Mouse (Mus musculus) frontal cortex, postnatal 36 days (tissue): Measurements from ENCODE around the gene Ptrh2.

Experiments
- DNase-seq, 2 experiments: peaks; one replicate each; pipeline ENCODE4 v3.0.0; 2022; ENCODE audit warnings: low spot score in 2 of 2

Ptrh2 gene

DNA sequence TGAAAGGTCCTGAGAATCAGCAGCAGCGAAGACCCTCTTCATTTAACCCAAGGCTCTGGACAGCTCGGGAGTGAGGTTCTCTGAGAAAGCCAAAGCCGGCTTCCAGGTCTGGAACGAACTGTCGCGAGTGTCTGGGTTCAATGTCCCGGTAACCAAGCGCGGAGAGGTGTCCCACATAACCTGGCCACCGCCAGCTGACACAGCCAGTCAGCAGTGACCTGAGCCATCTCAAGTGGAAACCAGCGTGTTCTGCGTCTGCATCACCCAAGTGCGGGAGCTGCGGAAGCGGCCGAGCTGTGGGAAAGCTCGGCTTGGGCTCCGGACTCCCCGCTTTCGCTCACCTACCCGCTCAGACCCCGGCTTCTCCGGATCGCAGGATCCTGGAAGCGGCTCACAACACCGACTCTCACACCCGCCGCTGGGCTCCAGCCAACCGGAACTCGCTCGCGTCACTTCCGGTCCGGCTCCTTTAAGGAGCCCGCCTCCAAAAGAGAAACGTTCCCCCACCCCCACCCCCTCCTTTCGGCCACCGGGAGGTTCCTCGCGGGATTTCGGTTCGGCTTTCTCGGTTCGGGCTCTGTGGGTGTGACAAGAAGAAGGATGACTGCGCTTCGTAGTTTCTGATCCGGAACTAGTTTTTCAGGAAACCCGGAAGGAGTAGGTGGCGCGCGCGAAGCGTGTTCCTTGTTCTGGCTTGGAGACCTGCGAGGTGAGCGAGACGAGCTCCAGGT, at the start of gene Ptrh2, which contains the start of gene Vmp1:
Ptrh2 (plus strand) TSS at position 591 of the 731 bp plus-strand sequence.
Vmp1 (minus strand) TSS at position 442 of the 731 bp plus-strand sequence.
- peak; percentile 87 to 94 for DNase-seq

DNA sequence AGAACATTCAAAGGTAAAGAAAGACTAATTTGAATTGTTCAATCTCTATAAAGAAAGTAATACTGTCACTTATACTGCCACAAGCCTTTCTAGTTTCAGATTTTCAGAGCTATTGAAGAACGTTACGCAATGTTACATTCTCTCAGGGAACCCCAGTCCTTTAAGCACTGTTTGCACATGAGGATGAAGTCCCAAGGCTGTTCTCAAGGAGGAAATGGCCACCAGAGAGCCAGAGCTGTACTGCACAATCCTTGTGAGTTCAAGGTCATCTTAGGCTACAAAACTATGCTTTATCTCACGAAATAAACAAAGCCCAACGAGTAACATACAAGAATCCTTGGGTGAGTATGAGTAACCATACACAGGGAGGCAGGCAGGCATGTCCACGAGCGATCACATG, 49.4 kb upstream of the Ptrh2 start:
- no peak for DNase-seq

DNA sequence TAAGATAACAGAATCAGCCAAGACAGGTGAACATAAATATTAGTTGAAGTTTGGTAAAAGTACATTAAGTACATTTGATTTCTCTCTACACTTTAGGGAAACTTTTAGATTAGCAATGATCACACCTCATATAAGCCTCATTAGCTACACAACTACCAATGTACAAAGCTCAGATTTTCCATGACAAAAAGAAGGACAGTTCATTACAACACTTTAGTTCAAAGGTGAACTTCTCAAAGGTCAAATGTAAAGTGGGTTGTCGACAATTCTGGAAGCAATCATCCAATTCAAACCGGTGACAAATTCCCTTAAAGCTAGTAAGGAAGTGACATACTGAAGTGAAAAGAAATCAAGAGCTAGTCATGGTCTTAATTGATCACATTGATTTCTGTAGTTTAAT, 46.1 kb upstream of the Ptrh2 start:
- DNase-seq: no peak

DNA sequence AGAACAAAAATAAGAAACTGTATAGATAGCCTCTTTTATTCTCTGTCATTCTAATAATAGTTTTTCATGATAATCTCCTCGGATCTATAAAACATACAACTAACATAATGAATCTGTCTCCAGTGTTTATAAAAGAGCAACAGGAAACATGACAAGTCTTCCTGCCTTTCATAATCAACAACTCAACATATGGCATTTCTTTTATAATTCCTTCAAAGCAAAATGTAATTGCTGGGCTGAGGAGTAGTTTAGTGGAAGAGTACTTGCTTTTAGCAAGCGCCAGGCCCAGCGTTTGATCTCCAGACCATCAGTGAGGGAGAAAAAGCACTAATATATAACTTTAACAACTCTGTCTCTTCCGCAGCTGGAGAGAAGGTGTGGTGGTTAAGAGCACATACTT, 42.1 kb upstream of the Ptrh2 start:
- DNase-seq: no peak

GRCm38 (mm10) chr11:86644553-86644952, 39.2 kb upstream of the Ptrh2 start:
- no peak for DNase-seq

- DNase-seq: peak in 1 of 2 experiments; percentile 29
These were observed 37.5 kb upstream of the Ptrh2 start for GRCm38 (mm10) chr11:86646136-86646834.

DNA sequence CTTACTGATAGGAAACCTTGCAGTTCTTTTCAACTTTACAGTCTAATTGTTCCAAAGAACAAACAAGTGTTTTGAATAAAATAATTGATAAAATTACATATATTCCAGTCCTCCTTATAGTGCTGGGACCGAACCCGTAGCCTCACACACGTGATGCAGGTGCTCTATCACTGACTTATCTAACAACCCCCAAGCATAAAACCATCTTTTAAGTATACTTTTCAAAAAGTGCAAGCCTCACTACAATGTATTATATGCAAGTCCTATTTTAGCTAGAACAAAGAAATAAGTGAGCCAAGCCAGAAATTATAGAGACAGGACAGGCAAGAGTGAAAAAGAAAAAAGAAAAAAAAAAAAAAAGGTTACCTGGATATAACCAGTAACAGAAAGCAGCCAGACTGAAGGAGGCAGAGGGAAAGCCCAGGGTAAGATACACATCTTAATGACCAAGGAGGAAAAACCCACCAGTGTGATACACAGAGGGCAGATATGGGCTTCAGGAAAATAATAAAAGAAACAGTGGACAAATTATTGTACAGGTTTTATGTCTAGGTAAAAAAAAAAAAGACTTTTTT, 36.8 kb upstream of the Ptrh2 start:
- no peak for DNase-seq

GRCm38 (mm10) chr11:86647706-86648447, 35.9 kb upstream of the Ptrh2 start:
- DNase-seq: no peak

DNA sequence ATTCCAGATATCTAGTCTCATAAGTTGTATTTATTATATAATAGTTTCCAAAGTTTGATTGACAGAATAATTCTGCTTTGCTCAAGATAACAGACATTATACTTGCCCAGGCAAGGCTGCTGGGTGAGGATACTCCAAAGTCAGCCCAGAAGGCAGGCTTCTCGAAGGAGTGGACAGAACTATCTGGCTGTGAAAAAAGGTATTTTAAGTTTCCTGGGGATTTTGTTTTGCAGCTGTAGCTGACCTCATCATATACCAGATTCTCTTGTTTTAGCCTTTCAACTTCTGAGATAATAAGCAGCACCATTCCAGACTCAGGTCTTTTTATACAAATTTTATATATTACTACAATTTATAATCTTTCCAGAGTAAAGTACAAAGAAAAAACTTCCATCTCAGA, 34.2 kb upstream of the Ptrh2 start:
- no peak for DNase-seq

DNA sequence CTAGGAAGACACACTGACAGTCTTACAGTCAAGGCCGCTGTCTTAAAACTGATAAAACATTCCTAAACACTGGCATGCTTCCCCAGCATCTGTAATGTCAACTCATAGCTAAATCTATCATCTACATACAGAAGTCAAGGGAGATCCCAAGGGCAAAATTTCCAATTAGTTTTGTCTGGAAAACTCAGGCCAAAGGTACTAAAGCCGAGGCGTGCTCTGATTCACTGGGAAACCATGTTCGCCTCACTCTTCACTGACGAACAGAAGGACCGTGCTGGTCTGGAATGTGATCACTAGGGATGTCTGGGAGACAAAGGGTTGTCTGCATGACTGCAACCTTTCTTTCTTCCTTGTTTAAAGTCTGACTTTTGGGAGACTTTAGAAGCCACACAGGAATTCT, 33.1 kb upstream of the Ptrh2 start:
- no peak for DNase-seq

DNA sequence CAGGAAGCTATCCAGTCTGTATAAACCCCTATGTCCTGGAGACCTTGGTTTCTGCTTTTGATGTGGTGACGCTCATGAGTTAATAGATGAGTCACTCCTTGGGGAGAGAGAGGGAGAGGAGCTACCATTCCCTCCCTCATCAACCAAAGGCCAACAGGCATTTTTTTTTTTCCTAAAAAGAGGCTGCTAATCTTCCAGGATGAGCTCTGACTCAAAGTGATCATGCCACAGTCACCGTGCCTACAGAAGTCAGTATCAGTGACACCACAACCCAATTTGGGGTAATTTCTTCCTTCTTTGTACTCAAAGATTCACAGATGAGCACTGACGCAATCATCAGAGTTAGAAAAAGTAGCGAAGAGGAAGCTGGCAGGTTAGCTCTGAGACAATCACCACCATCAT, 31.2 kb upstream of the Ptrh2 start:
- DNase-seq: no peak

DNA sequence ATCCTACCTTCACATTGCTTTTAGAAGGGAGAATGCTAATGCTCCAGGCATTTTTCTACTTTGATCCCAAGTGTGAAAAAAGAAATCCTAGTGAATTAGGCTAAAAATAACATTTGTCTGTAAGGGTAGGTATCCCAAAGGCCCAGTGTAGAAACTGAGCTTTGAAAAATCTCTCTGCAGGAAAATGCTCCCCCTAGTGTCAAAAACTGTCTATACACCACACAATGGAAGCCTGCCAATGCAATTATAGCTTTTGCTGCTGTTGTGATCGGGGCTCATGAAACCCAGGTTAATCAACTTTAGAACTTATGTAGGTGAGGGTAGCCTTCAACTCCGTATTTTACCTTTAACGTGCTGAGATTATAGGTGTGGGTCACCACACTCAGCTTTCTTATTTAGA, 30.3 kb upstream of the Ptrh2 start:
- DNase-seq: peak; percentile 34 to 71

DNA sequence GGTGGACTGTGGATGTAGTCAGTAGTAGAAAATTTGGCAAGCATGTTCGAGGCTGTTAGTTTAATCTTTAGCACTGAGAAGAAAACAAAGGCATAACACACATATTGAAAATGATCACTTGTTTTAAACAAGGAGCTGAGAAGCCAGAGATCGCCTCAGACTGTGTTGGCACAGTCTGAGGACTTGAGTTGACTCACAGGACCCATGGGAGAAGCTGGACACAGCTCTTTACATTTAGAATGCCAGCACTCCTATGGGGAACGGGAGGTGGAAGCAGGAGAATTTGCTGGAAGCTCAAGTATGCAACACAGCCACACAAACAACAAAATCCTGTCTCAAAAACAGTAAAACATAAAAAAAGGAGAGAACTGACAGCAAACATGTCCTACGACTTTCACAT, 29.7 kb upstream of the Ptrh2 start:
- DNase-seq: no peak

DNA sequence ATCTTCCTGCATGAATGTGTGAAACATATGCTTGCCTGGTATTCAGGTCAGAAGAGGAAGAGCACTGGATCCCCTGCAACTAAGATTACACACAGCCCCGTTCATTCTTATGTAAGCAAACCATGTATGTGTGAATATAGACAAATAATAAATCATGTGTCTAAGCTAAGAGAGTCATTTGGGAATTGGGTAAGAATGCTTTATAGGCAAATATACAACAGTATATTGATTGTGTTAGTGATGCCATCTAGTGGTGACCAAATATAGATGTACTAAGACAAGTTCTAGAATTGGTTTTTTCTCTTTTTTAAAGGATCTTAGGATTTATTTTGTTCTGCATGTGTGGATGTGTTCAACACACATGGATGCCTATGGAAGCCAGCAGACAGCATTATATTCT, 28.1 kb upstream of the Ptrh2 start:
- no peak for DNase-seq

DNA sequence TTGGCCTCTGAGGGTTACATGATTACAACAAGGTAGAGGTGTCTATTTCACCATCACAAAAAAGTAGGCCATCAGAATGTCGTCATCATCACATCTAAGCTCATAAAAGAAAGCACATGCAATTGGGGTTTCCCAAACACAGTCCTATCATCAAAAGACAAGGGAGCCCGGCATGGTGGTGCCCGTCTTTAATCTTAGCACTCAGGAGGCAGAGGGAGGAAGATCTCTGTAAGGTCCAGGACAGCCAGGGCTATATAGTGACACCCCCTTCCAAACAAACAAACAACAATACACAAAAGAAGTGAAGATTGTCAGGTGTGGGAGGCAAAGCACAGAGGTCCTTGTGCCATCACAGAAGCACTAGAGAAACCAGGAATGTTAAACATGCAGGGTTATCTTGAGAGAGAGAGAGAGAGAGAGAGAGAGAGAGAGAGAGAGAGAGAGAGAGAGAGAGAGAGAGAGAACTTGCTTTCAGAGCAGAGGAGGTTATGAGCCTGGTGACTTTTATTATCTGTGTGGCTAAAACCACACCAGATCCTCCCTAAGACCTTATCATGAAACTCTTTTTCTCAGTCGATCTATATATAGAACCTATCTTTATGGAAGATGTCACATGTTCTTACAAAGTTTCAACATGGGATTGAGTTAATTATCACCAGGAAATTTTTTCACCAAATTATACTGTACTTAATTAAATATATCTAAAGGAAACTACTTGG, 26.8 kb upstream of the Ptrh2 start:
- DNase-seq: no peak

DNA sequence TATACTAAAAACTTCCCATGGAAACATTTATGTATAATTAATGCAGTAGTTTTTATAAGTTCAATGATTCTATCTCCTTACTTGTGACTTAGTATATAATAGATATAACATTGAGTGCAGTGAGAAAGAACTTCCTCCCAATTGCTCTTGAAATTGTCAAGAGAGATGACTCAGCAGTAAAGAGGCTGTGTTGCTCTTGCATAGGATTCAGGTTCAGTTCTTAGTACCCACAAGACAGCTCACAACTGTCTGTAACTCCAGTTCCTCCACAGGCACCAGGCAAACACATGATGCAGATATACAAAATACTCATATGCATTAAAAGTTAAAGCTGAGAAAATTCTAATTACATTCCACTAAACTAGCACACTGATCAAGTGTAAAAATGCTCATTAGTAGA, 25.9 kb upstream of the Ptrh2 start:
- DNase-seq: no peak

DNA sequence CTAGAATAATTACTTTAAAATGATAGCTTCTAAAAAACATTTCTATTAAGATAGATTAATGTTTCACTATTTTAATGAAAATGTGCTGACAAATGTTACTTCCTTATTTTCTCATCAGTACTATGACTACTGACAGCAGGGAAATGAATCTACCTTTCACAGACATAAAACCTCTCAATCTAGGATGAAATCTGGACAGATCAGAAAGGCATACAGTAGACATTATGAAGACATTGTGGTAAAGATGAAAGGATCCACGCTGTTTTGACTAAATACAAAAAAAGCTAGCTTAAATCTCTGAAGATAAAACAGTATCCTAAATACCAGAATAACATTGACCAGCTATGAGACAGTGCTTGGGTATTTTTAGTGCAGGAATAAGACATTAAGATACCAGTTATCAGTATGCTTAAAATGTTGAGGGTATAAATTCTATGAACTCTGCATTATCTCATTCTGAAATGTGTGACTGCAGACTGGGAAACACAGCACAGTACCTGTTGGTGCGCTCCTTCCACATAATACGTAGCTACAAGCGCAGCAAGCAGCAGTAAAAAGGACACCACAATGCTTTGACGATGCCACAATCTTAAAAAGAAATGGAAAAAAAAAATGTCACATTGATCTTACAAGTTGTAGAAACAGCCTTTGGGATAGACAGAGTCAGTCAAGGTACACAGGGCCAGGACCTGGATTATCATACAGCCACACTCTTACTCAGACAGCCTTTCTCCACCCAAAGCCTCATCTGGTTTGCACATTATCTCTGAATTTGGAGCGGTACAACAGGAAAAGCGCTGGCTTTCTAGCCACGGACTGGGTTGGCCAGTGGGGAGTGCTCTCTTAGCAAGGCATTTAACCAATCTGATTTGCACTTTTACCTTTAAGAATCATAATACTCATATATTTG, 20.5 kb upstream of the Ptrh2 start:
- no peak for DNase-seq

GRCm38 (mm10) chr11:86663977-86664376, 19.8 kb upstream of the Ptrh2 start:
- DNase-seq: no peak

- DNase-seq: no peak
These were observed 19.4 kb upstream of the Ptrh2 start for GRCm38 (mm10) chr11:86664406-86664805.

DNA sequence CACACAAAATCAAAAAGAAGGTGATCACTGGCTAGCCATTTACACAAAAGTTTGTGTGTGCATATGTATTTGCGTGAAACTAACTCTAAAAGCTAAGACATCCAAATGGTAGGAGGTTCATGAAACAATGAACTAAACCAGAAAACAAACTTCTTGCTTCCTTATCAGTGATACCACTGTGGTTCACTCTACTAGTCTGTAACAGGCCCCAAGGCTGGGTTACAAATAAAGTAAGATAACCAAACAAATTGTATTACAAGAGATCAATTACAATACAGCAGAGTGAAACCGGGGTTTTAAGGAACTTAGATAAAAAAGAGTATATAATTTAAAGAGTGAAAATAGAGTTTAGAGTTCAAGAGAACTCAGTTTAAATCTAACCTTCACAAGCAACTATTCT, 16.2 kb upstream of the Ptrh2 start:
- no peak for DNase-seq

DNA sequence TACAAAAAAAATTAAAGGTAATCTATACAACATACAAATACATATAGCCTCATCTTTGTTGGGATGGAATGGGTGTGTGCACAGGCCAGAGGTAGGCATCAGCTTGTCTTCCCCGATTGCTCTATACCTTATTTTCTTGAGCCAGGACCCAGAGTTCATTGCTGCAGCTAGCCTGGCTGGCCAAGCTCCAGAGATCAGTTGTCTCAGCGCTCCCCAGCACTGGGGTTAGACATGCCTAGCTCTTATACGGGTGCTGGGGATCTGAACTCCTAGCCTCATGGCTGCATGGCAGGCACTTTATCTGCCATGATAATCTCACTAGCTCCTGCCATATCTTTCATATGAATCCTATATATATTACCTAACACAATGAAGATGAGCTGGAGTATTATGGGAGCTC, 15.6 kb upstream of the Ptrh2 start:
- DNase-seq: no peak
